28 mouse cellular contexts compared by ENCODE assay signal in the genomic region with DNA sequence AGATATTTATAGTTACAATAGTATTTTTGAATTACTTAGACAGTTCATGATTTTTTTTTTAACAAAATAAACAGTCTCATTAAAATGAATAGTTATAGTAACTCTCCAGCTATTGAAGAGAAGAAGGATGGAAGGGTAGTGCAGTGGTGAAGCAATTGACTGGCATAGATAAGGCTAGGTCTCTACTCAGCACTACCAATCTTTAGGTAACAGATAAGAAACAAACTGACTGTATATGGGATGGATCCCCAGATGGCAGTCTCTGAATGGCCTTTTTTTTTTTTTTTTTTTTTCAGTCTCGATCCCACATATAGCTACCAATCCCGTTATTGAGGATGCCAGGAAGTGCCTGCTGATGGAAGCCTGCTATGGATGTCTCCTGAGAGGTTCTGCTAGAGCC.
"Had no signal": no experiment of that assay in that cellular context is flagged by ENCODE, and none has a peak within 500 bp of the region (broad histone marks: within the 10 kb centered on the region; RNA-seq: fewer than 3 reads in every experiment).

No protein-coding gene starts in this region.

- H3K9me3 ChIP-seq: limb, embryonic 10.5 days; limb, embryonic 12.5 days; limb, embryonic 13.5 days; limb, embryonic 15.5 days; liver, embryonic 12.5 days; liver, embryonic 13.5 days; liver, embryonic 15.5 days; lung, embryonic 15.5 days; megakaryocyte, embryonic 14.5 days; midbrain, embryonic 10.5 days; midbrain, embryonic 12.5 days; midbrain, embryonic 13.5 days; midbrain, embryonic 15.5 days; neural tube, embryonic 12.5 days had no signal

- H3K4me3 ChIP-seq: limb, embryonic 10.5 days; limb, embryonic 12.5 days; limb, embryonic 13.5 days; limb, embryonic 15.5 days; liver, embryonic 12.5 days; liver, embryonic 13.5 days; liver, embryonic 15.5 days; lung, embryonic 15.5 days; megakaryocyte, embryonic 14.5 days; midbrain, embryonic 10.5 days; midbrain, embryonic 12.5 days; midbrain, embryonic 13.5 days; midbrain, embryonic 15.5 days; myocyte; neural tube, embryonic 12.5 days had no signal

- H3K27me3 ChIP-seq: limb, embryonic 12.5 days; limb, embryonic 13.5 days; limb, embryonic 15.5 days; liver, embryonic 12.5 days; liver, embryonic 13.5 days; liver, embryonic 15.5 days; lung, embryonic 15.5 days; megakaryocyte, embryonic 14.5 days; midbrain, embryonic 12.5 days; midbrain, embryonic 13.5 days; midbrain, embryonic 15.5 days; neural tube, embryonic 12.5 days had no signal

- H3K4me1 ChIP-seq: limb, embryonic 12.5 days; limb, embryonic 13.5 days; limb, embryonic 15.5 days; liver, embryonic 12.5 days; liver, embryonic 13.5 days; liver, embryonic 15.5 days; lung, embryonic 15.5 days; megakaryocyte, embryonic 14.5 days; midbrain, embryonic 10.5 days; midbrain, embryonic 12.5 days; midbrain, embryonic 13.5 days; midbrain, embryonic 15.5 days; neural tube, embryonic 12.5 days had no signal

- H3K36me3 ChIP-seq: limb, embryonic 10.5 days; limb, embryonic 12.5 days; limb, embryonic 13.5 days; limb, embryonic 15.5 days; liver, embryonic 12.5 days; liver, embryonic 13.5 days; liver, embryonic 15.5 days; lung, embryonic 15.5 days; midbrain, embryonic 10.5 days; midbrain, embryonic 12.5 days; midbrain, embryonic 13.5 days; midbrain, embryonic 15.5 days; neural tube, embryonic 12.5 days had no signal

- H3K9ac ChIP-seq: limb, embryonic 12.5 days; limb, embryonic 13.5 days; limb, embryonic 15.5 days; liver, embryonic 12.5 days; liver, embryonic 13.5 days; liver, embryonic 14.5 days; liver, embryonic 15.5 days; liver, postnatal 0 days; lung, embryonic 14.5 days; lung, embryonic 15.5 days; midbrain, embryonic 12.5 days; midbrain, embryonic 13.5 days; midbrain, embryonic 15.5 days; neural tube, embryonic 12.5 days had no signal

- H3K27ac ChIP-seq: limb, embryonic 10.5 days; limb, embryonic 12.5 days; limb, embryonic 13.5 days; limb, embryonic 15.5 days; liver, embryonic 12.5 days; liver, embryonic 13.5 days; liver, embryonic 14.5 days; liver, embryonic 15.5 days; lung, embryonic 15.5 days; macrophage; midbrain, embryonic 10.5 days; midbrain, embryonic 12.5 days; midbrain, embryonic 13.5 days; midbrain, embryonic 15.5 days; neural tube, embryonic 12.5 days had no signal

- DNase-seq: left cerebral cortex, postnatal 4 days; liver; liver, embryonic 13.5 days; liver, postnatal 0 days; lung, adult 18-20 months; lung, adult 2 months; lung, embryonic 14.5 days; lung, postnatal 10 days; lung, postnatal 14 days; lung, postnatal 36 days; lung, postnatal 4 days; midbrain, embryonic 14.5 days had no signal
